Mouse (Mus musculus) heart, adult 2 months (tissue): ENCODE results near the gene Rasip1.

ENCODE experiments used
- CTCF ChIP-seq: fragments of 200-600 bp; IDR thresholded peaks from 2 replicates; pipeline ENCODE4 v1.8.1; 2022; ENCODE audit warnings: antibody characterized with exemption, mild to moderate bottlenecking, moderate library complexity
- EP300 ChIP-seq: fragments of 200-500 bp; IDR thresholded peaks from 2 replicates; pipeline ENCODE4 v1.6.1; 2011; ENCODE audit warnings: low read depth, low read length, control low read depth; ENCODE audit not compliant: insufficient read depth
- POLR2A ChIP-seq: fragments of 200-500 bp; IDR thresholded peaks from 2 replicates; pipeline ENCODE4 v1.6.1; 2011; ENCODE audit warnings: mild to moderate bottlenecking, low read depth, low read length, control low read depth; ENCODE audit not compliant: insufficient read depth

GRCm38 (mm10) chr7:45587631-45588592, 39.4 kb upstream of the Rasip1 start:
- TF ChIP-seq CTCF (no peak), EP300 (no peak), POLR2A (no peak)
